Comparison of ENCODE assay signal across 8 mouse cellular contexts in the genomic region with DNA sequence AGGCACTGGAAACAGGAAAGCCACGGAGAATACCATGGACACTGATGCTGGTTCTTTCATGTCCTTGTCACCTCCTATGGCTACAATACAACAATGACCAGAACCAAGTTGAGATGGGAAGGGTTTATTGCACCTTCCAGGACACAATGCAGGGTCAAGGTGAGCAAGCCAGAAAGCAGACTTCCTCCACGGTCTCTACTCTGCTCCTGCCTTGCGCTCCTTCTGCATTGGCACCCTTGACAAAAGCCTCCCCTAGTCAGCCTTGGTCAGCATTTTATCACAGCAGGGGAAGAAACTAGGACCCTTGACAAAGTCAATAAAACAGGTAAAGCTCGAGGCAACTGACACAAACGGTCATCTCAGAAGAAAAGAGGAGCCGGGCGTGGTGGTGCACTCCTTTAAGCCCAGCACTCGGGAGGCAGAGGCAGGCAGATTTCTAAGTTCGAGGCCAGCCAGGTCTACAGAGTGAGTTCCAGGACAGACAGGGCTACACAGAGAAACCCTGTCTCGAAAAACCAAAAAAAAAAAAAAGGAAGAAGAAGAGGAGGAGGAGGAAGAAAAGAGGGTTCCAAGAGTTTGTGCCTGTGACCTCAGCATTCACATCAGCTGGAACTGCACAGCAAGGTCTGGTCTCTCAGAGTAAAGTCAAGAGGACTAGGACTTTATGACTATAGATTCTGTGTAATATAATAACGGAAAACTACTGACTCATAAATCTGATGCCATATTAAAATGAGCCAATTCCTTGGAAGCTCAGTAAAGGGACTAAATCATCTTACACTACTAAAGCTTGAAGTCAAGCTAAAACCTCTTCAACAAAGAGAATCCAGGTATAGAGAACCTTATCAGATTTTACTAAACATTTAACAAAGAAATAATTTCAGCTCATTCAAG. TPM values are rescaled to one million over a fixed set of nuclear protein-coding genes. Genes with fewer than 3 reads are reported as not detected.
DNase-seq lines count a peak whose midpoint lies in the region; ATAC-seq and TF ChIP-seq lines count a peak whose summit lies in the region.
"Not testable (repeated sequence)": the region's sequence is repeated elsewhere in the genome, so short reads cannot be mapped to it uniquely, and the experiment has no call there.

No protein-coding gene starts in this region.

- not testable (repeated sequence) for H3K4me2 ChIP-seq in embryonic facial prominence, embryonic 15.5 days (replicated peaks); intestine, embryonic 15.5 days (replicated peaks); lung, postnatal 0 days (replicated peaks; ENCODE audit: low read depth, low read length)

- not testable (repeated sequence) for H3K4me3 ChIP-seq in embryonic facial prominence, embryonic 15.5 days (replicated peaks); intestine, embryonic 15.5 days (replicated peaks); left cerebral cortex, adult 2 months; lung, postnatal 0 days (ENCODE audit: low read depth, low read length)

- H3K27me3 ChIP-seq in embryonic facial prominence, embryonic 15.5 days; intestine, embryonic 15.5 days (replicated peaks); lung, postnatal 0 days (replicated peaks; ENCODE audit: insufficient read depth, low read length): not testable (repeated sequence)

- intact Hi-C loops in left cerebral cortex, adult 2 months (cut with DNase I) = not testable (repeated sequence)

- 85% methylated on average over 11 of the region's 11 CpGs for WGBS in embryonic facial prominence, embryonic 15.5 days
- 83% methylated on average over 11 of the region's 11 CpGs for WGBS in intestine, embryonic 15.5 days
- WGBS in lung, postnatal 0 days = 75% methylated on average over 11 of the region's 11 CpGs

- H3K36me3 ChIP-seq in embryonic facial prominence, embryonic 15.5 days; intestine, embryonic 15.5 days; lung, postnatal 0 days (ENCODE audit: insufficient read depth, low read length): not testable (repeated sequence)

- not testable (repeated sequence) for TF ChIP-seq CTCF in left cerebral cortex, adult 2 months (IDR thresholded peaks at IDR 0.05); lung, postnatal 0 days (IDR thresholded peaks at IDR 0.05)

- H3K4me1 ChIP-seq in embryonic facial prominence, embryonic 15.5 days; intestine, embryonic 15.5 days (replicated peaks); lung, postnatal 0 days (ENCODE audit: insufficient read depth, low read depth, low read length): not testable (repeated sequence)

- DNase-seq in adrenal gland, adult (ENCODE audit: inconsistent age in 2 of 2, low spot score in 1 of 2) = peak; percentile 71 to 90
- peak; percentile 74 to 80 for DNase-seq in heart, adult 18-20 months
- peak; percentile 76 to 77 for DNase-seq in left cerebral cortex, adult 2 months (ENCODE audit: extremely low spot score in 1 of 2, low spot score in 2 of 2)
- peak; percentile 58 for DNase-seq in lung, postnatal 0 days (ENCODE audit: low spot score)
- DNase-seq in ovary, postnatal 14 days (ENCODE audit: low spot score) = peak; percentile 66
- DNase-seq in thymus, postnatal 36 days = peak; percentile 54 to 57

- peak; percentile 46; the same call in 1 of the 2 replicates for ATAC-seq in embryonic facial prominence, embryonic 15.5 days (ENCODE audit: insufficient number of reproducible peaks, low FRiP score, low TSS enrichment, low read depth)
- ATAC-seq in intestine, embryonic 15.5 days = peak; percentile 52
- peak; percentile 40 for ATAC-seq in lung, postnatal 0 days

- H3K9me3 ChIP-seq in embryonic facial prominence, embryonic 15.5 days (replicated peaks) = peaks cover 15% of the 10 kb centered on the region
- not testable (repeated sequence) for H3K9me3 ChIP-seq in intestine, embryonic 15.5 days; lung, postnatal 0 days (ENCODE audit: low read length)

- TF ChIP-seq EP300 in lung, postnatal 0 days (IDR thresholded peaks at IDR 0.05) = not testable (repeated sequence)

- H3K9ac ChIP-seq in embryonic facial prominence, embryonic 15.5 days; intestine, embryonic 15.5 days; lung, postnatal 0 days (replicated peaks; ENCODE audit: low read depth): not testable (repeated sequence)

- H3K27ac ChIP-seq in embryonic facial prominence, embryonic 15.5 days (replicated peaks); intestine, embryonic 15.5 days; left cerebral cortex, adult 2 months; lung, postnatal 0 days (ENCODE audit: low read length): not testable (repeated sequence)

RNA-seq across cellular contexts. Expression of a gene that starts 19.6 kb away (rescaled TPM):
- 18.1 and 18.6 TPM in 2 replicates for polyA plus RNA-seq in embryonic facial prominence, embryonic 15.5 days (2015; fragmentation: Nextera tagmentation; extraction: Ambion mirVana)
- 10 to 100 TPM; 17.3 to 20.5 TPM for total RNA-seq in heart, adult 18-20 months (2021)
- polyA plus RNA-seq in intestine, embryonic 15.5 days (2015; fragmentation: Nextera tagmentation; extraction: Ambion mirVana) = 12.3 and 13.0 TPM in 2 replicates
- total RNA-seq in left cerebral cortex, adult 2 months (2021) = 10 to 100 TPM; 73.5 to 78.7 TPM
- polyA plus RNA-seq in lung, postnatal 0 days (2015; fragmentation: Nextera tagmentation; extraction: Ambion mirVana) = 7.9 and 8.3 TPM in 2 replicates

RNA-seq across cellular contexts. Expression of a gene that starts 28.5 kb away (rescaled TPM):
- 50.3 and 50.4 TPM in 2 replicates for polyA plus RNA-seq in embryonic facial prominence, embryonic 15.5 days (2015; fragmentation: Nextera tagmentation; extraction: Ambion mirVana)
- total RNA-seq in heart, adult 18-20 months (2021) = 10 to 100 TPM; 40.5 to 42.1 TPM
- polyA plus RNA-seq in intestine, embryonic 15.5 days (2015; fragmentation: Nextera tagmentation; extraction: Ambion mirVana) = 40.0 and 40.4 TPM in 2 replicates
- total RNA-seq in left cerebral cortex, adult 2 months (2021) = 10 to 100 TPM; 71.1 to 72.6 TPM
- polyA plus RNA-seq in lung, postnatal 0 days (2015; fragmentation: Nextera tagmentation; extraction: Ambion mirVana) = 17.7 and 19.3 TPM in 2 replicates
